Mouse (Mus musculus) forebrain, embryonic 11.5 days (tissue): ENCODE data around the gene Ogfrl1. TPM values are rescaled to one million over a fixed set of nuclear protein-coding genes. Genes with fewer than 3 reads are reported as not detected.

Source experiments
- ATAC-seq: fragments of 200-750 bp; cut with Nextera tagmentation; replicated peaks from 2 replicates; pipeline ENCODE4 v1.8.0; 2017; ENCODE audit warnings: moderate TSS enrichment; ENCODE audit not compliant: low FRiP score
- DNase-seq: peaks from one replicate; pipeline ENCODE4 v3.0.0-alpha.2; 2017; ENCODE audit warnings: low spot score
- H3K27ac ChIP-seq: fragments of 300-500 bp; sonication (generic); 2 replicates; pipeline ENCODE4 v1.5.1; 2014; ENCODE audit warnings: low read depth, low read length
- H3K27me3 ChIP-seq: fragments of 300-500 bp; sonication (generic); 2 replicates; pipeline ENCODE4 v1.6.1; 2014; ENCODE audit warnings: mild to moderate bottlenecking, low read length, mixed read lengths; ENCODE audit not compliant: control insufficient read depth, insufficient read depth
- H3K36me3 ChIP-seq: fragments of 300-500 bp; sonication (generic); 2 replicates; pipeline ENCODE4 v1.6.1; 2014; ENCODE audit warnings: mild to moderate bottlenecking, low read length, moderate library complexity, mixed read lengths; ENCODE audit not compliant: control insufficient read depth, insufficient read depth
- H3K4me1 ChIP-seq: fragments of 300-500 bp; sonication (generic); replicated peaks from 2 replicates; pipeline ENCODE4 v1.6.1; 2014; ENCODE audit warnings: low read length, mixed read lengths; ENCODE audit not compliant: control insufficient read depth, insufficient read depth
- H3K4me2 ChIP-seq: fragments of 300-500 bp; sonication (generic); 2 replicates; pipeline ENCODE4 v1.6.1; 2014; ENCODE audit warnings: low read depth, mild to moderate bottlenecking, low read length, moderate library complexity, mixed read lengths; ENCODE audit not compliant: severe bottlenecking
- H3K4me3 ChIP-seq: fragments of 300-500 bp; sonication (generic); 2 replicates; pipeline ENCODE4 v1.5.1; 2014; ENCODE audit warnings: low read depth, low read length
- H3K9ac ChIP-seq: fragments of 300-500 bp; sonication (generic); 2 replicates; pipeline ENCODE4 v1.6.1; 2014; ENCODE audit warnings: low read length
- H3K9me3 ChIP-seq: fragments of 300-500 bp; sonication (generic); 2 replicates; pipeline ENCODE4 v1.6.1; 2016; ENCODE audit warnings: low read length, mixed read lengths; ENCODE audit not compliant: control insufficient read depth
- WGBS: fragments of 180-500 bp; shearing (Covaris S2); extraction: QIAGEN DNeasy Blood & Tissue Kit; methylation state at CpG from one replicate; pipeline ENCODE4 v1.1.7; 2014; 5-methylcytosine and 5-hydroxymethylcytosine counted together
- polyA plus RNA-seq: library from polyadenylated mRNA; unstranded; fragments of >200 nt; fragmentation: Nextera tagmentation; extraction: Ambion mirVana; gene quantifications from 2 replicates; pipeline ENCODE4 v1.2.1, GENCODE M21; 2014

The Ogfrl1 gene
- polyA plus RNA-seq, 1 experiment from 2014 or later: 12.0 TPM

GRCm38 (mm10) chr1:23379911-23380740 is 17.4 kb downstream of the Ogfrl1 start:
- no peak overlapping the region for H3K4me3 ChIP-seq
- 78% methylated on average over 17 of the region's 17 CpGs for WGBS
- H3K27me3 ChIP-seq: no peaks in the 10 kb centered on the region
- no peak overlapping the region for H3K9ac ChIP-seq
- H3K36me3 ChIP-seq: no peaks in the 10 kb centered on the region
- no peak for ATAC-seq
- H3K4me1 ChIP-seq: peaks cover 6% of the 10 kb centered on the region; the same call in 1 of the 2 replicates
- H3K4me2 ChIP-seq: no peak overlapping the region
- H3K27ac ChIP-seq: no peak overlapping the region
- no peaks in the 10 kb centered on the region for H3K9me3 ChIP-seq
- DNase-seq: no peak

- DNase-seq (no peak), ATAC-seq (no peak)
- no peak overlapping the region for H3K4me2 ChIP-seq
- H3K4me1 ChIP-seq: peaks cover 6% of the 10 kb centered on the region; the same call in 1 of the 2 replicates
- H3K4me3 ChIP-seq: no peak overlapping the region
- WGBS: 52% methylated on average over 6 of the region's 6 CpGs
- no peaks in the 10 kb centered on the region for H3K27me3 ChIP-seq
- H3K9me3 ChIP-seq: no peaks in the 10 kb centered on the region
- no peaks in the 10 kb centered on the region for H3K36me3 ChIP-seq
- H3K9ac ChIP-seq: no peak overlapping the region
- H3K27ac ChIP-seq: no peak overlapping the region
Observed at GRCm38 (mm10) chr1:23379321-23379720, 18.3 kb downstream of the Ogfrl1 start.

GRCm38 (mm10) chr1:23377572-23377971 is 20.0 kb downstream of the Ogfrl1 start:
- H3K4me2 ChIP-seq: no peak overlapping the region
- no peak for ATAC-seq
- 89% methylated on average over 13 of the region's 13 CpGs for WGBS

DNA sequence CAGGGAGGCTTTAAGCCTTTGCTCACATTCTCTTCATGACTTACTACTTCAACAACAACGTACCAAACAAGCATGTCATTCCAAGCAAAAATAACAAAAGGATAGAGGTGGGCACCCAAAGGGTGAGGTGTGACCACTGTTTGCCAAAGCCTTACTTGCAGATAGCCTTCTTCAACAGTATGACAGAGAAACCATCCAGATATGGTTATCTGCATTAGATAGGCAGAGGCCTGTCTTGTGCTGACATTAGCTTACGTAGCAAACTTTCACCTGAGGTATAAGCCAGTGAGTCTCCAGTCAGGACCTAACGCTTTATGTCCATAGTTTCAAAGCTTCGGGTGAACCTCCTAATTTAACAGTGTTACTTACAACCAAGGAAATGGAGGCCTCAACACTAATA is 23.4 kb downstream of the Ogfrl1 start:
- H3K9me3 ChIP-seq: no peaks in the 10 kb centered on the region
- H3K9ac ChIP-seq: no peak overlapping the region
- H3K4me3 ChIP-seq: no peak overlapping the region
- H3K27ac ChIP-seq: no peak overlapping the region
- ATAC-seq (no peak), DNase-seq (no peak)
- H3K4me2 ChIP-seq: no peak overlapping the region
- no peaks in the 10 kb centered on the region for H3K4me1 ChIP-seq
- WGBS: 60% methylated on average over 4 of the region's 4 CpGs
- H3K36me3 ChIP-seq: no peaks in the 10 kb centered on the region
- H3K27me3 ChIP-seq: no peaks in the 10 kb centered on the region

More at GRCm38 (mm10) chr1:23377572-23377971, 20.0 kb downstream of the Ogfrl1 start:
- peaks cover 4% of the 10 kb centered on the region; the same call in 1 of the 2 replicates for H3K4me1 ChIP-seq
- H3K9ac ChIP-seq: no peak overlapping the region
- DNase-seq: no peak
- no peaks in the 10 kb centered on the region for H3K36me3 ChIP-seq
- H3K27me3 ChIP-seq: no peaks in the 10 kb centered on the region
- no peak overlapping the region for H3K27ac ChIP-seq
- no peak overlapping the region for H3K4me3 ChIP-seq
- H3K9me3 ChIP-seq: no peaks in the 10 kb centered on the region

- Histone ChIP-seq H3K27me3 (no peaks in the 10 kb centered on the region), H3K27ac (no peak overlapping the region), H3K36me3 (no peaks in the 10 kb centered on the region), H3K9ac (no peak overlapping the region), H3K4me2 (no peak overlapping the region), H3K9me3 (no peaks in the 10 kb centered on the region), H3K4me3 (no peak overlapping the region), H3K4me1 (no peaks in the 10 kb centered on the region)
- WGBS: 89% methylated on average over 2 of the region's 2 CpGs
- ATAC-seq: no peak
- DNase-seq: no peak
Observed at GRCm38 (mm10) chr1:23365614-23366013, 32.0 kb downstream of the Ogfrl1 start.

GRCm38 (mm10) chr1:23352895-23353294 is 44.7 kb downstream of the Ogfrl1 start:
- Histone ChIP-seq H3K36me3 (no peaks in the 10 kb centered on the region), H3K9me3 (no peaks in the 10 kb centered on the region), H3K4me1 (no peaks in the 10 kb centered on the region), H3K4me2 (no peak overlapping the region), H3K27ac (no peak overlapping the region), H3K27me3 (no peaks in the 10 kb centered on the region), H3K4me3 (no peak overlapping the region), H3K9ac (no peak overlapping the region)
- DNase-seq (no peak), ATAC-seq (no peak)
- 88% methylated on average over 6 of the region's 6 CpGs for WGBS

DNA sequence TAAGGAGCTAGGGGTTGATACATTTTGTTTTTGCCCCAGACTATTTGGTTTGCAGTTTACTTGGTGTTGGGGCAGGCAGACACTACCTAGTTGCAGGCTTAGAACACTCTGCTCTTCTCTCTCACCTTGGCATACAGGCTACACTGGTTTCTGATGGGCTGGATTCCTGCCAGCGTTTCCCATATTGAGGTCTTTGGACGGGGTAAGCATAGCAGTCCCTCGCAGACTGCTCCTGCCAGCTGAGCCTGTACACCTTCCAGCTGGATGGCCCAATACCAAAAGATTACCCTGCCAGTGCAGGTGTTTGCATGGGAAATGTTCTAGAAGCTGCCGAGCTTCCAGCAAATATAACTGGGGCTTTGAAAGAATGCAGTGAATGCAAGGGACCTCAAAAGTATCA is 45.8 kb downstream of the Ogfrl1 start:
- ATAC-seq: no peak
- Histone ChIP-seq H3K9me3 (no peaks in the 10 kb centered on the region), H3K4me3 (no peak overlapping the region), H3K27ac (no peak overlapping the region), H3K9ac (no peak overlapping the region), H3K4me1 (no peaks in the 10 kb centered on the region), H3K36me3 (no peaks in the 10 kb centered on the region), H3K27me3 (no peaks in the 10 kb centered on the region), H3K4me2 (no peak overlapping the region)
- WGBS: 85% methylated on average over 4 of the region's 4 CpGs
- no peak for DNase-seq

DNA sequence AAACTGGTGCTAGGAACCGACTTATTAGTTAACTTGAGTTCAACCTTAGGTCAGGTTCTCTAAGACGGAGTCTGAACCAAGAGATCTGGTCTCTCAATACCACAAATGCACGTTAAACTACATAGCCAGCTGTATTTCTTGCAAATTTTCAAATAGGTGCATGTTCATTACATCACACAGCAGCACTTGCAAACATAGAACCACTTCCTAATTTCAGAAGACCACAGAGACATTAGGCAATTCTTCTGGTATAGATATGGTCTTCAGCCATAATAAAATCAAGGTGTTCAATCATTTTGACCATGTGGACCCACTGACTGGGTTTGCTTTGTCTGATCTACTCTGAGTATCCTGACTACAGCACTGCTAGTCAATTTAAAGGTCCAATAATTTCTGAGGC is 51.9 kb downstream of the Ogfrl1 start:
- H3K27ac ChIP-seq: no peak overlapping the region
- H3K4me1 ChIP-seq: no peaks in the 10 kb centered on the region
- 81% methylated on average over 3 of the region's 3 CpGs for WGBS
- H3K27me3 ChIP-seq: no peaks in the 10 kb centered on the region
- no peaks in the 10 kb centered on the region for H3K9me3 ChIP-seq
- ATAC-seq (no peak), DNase-seq (no peak)
- H3K4me2 ChIP-seq: no peak overlapping the region
- H3K9ac ChIP-seq: no peak overlapping the region
- H3K36me3 ChIP-seq: no peaks in the 10 kb centered on the region
- H3K4me3 ChIP-seq: no peak overlapping the region

DNA sequence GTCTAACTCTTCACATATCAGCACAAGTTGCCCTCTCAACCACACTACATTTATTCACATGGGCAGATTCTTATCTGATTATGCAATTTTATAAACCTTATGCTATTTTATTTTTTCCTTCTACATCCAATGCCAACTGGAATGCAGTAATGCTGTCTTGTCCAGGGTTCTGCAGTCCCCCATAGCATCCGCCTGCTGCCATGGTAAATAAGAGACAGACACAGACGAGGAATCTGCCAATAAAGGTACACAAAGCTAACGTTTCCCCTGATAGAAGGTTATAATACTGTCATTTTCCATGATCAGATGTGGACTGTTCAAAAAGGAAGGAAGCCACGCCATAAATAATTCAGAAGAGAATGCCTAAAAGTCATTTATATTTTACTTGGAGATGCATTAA is 54.7 kb downstream of the Ogfrl1 start:
- ATAC-seq (no peak), DNase-seq (no peak)
- Histone ChIP-seq H3K27me3 (no peaks in the 10 kb centered on the region), H3K36me3 (no peaks in the 10 kb centered on the region), H3K4me2 (no peak overlapping the region), H3K9ac (no peak overlapping the region), H3K4me3 (no peak overlapping the region), H3K4me1 (no peaks in the 10 kb centered on the region), H3K27ac (no peak overlapping the region), H3K9me3 (no peaks in the 10 kb centered on the region)
- WGBS: 86% methylated on average over 4 of the region's 4 CpGs
